Mouse (Mus musculus) bone marrow, adult 2 months (tissue): ENCODE measurements at regions not wholly inside any gene's neighbourhood (a gene's known extent, or its start where the extent isn't known, plus 50 kb on each side); places are given as distances from the start of the nearest gene placed in this dataset.

Experiments
- CTCF ChIP-seq: fragments of 200-500 bp; IDR thresholded peaks from 2 replicates; pipeline ENCODE4 v1.5.1; 2011; ENCODE audit warnings: low read length, control low read depth; ENCODE audit not compliant: control insufficient read depth, insufficient read depth
- POLR2A ChIP-seq: fragments of 200-500 bp; IDR thresholded peaks from 2 replicates; pipeline ENCODE4 v1.6.1; 2011; ENCODE audit warnings: low read depth, mild to moderate bottlenecking, control low read depth, low read length, borderline replicate concordance; ENCODE audit not compliant: control insufficient read depth

DNA sequence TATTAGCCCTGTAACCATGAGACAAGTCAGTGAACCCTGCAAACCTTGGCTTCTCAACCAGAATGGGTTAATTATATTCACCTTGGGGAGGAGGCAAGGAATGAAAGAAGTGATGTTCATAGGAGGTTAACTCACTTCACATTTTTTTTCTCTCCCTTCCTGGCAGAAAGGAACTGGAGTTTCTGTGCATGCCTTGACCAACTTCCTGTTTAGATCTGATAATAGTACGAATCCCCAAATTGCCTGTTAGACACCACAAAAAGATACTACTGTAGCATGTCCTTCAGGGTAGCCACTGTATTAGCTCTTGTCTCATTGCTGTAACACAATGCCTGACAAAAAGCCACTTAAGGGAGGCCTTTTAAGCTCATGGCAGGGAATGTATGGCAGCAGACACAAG, 218.4 kb upstream of the Jun start:
- TF ChIP-seq CTCF (no peak), POLR2A (no peak)
